Mouse (Mus musculus) CH12.LX (cell line): ENCODE data around the gene Elob. TPM values are rescaled to one million over a fixed set of nuclear protein-coding genes. Genes with fewer than 3 reads are reported as not detected.

Experiments used
- DNase-seq: peaks from one replicate; pipeline ENCODE4 v3.0.0-alpha.2; 2013; ENCODE audit errors: extremely low read depth
- H3K27ac ChIP-seq: 2 replicates; pipeline ENCODE4 v1.5.1; 2012; ENCODE audit warnings: low read depth, mild to moderate bottlenecking, control low read depth, moderate library complexity; ENCODE audit not compliant: insufficient read depth
- H3K27me3 ChIP-seq: replicated peaks from 2 replicates; pipeline ENCODE3; 2012; ENCODE audit warnings: inconsistent platforms
- H3K36me3 ChIP-seq, 2 experiments: replicated peaks in 1 of 2; 2 replicates each; pipeline versions ENCODE3 to v1.6.1; 2012; ENCODE audit warnings: inconsistent platforms in 1 of 2, low read length in 1 of 2, mild to moderate bottlenecking in 1 of 2, mixed read lengths in 1 of 2, moderate library complexity in 1 of 2; ENCODE audit not compliant: control insufficient read depth in 1 of 2, insufficient read depth in 1 of 2
- H3K4me1 ChIP-seq, 2 experiments: 2 replicates each; pipeline ENCODE4 v1.6.1; 2012; ENCODE audit warnings: inconsistent platforms in 1 of 2, moderate library complexity in 1 of 2; ENCODE audit not compliant: insufficient read depth in 2 of 2, control insufficient read depth in 1 of 2
- H3K4me2 ChIP-seq: 2 replicates; pipeline ENCODE4 v1.6.1; 2012; ENCODE audit warnings: low read depth, mild to moderate bottlenecking, control low read depth; ENCODE audit not compliant: poor library complexity, insufficient read depth, severe bottlenecking
- H3K4me3 ChIP-seq, 3 experiments: fragments of 150-350 bp in 1 of 3; sonication (generic) in 1 of 3; replicated peaks in 1 of 3; 2 replicates each; pipeline versions ENCODE3 to v1.5.1; 2011 to 2012; ENCODE audit warnings: low read depth in 2 of 3, low read length in 2 of 3, mild to moderate bottlenecking in 2 of 3, moderate library complexity in 2 of 3, control low read depth in 1 of 3, improper control_type of control experiment in 1 of 3, inconsistent platforms in 1 of 3, mixed read lengths in 1 of 3; ENCODE audit not compliant: poor library complexity in 1 of 3
- H3K79me2 ChIP-seq: replicated peaks from 2 replicates; pipeline ENCODE4 v1.6.1; 2012; ENCODE audit warnings: mild to moderate bottlenecking, moderate library complexity; ENCODE audit not compliant: control insufficient read depth, poor library complexity, insufficient read depth, severe bottlenecking; ENCODE audit errors: extremely low read depth
- H3K9ac ChIP-seq: 2 replicates; pipeline ENCODE4 v1.6.1; 2012; ENCODE audit warnings: low read depth, mild to moderate bottlenecking, control low read depth, moderate library complexity; ENCODE audit not compliant: insufficient read depth
- H3K9me3 ChIP-seq: replicated peaks from 2 replicates; pipeline ENCODE3; 2012; ENCODE audit warnings: low read length, inconsistent platforms, mixed read lengths
- BHLHE40 ChIP-seq: IDR thresholded peaks from 2 replicates; pipeline ENCODE4 v1.6.1; 2011; ENCODE audit warnings: mild to moderate bottlenecking, low read depth, low read length, improper control_type of control experiment
- CHD1 ChIP-seq: IDR thresholded peaks from 2 replicates; pipeline ENCODE4 v1.6.1; 2012; ENCODE audit warnings: low read depth, low read length, improper control_type of control experiment, inconsistent platforms
- CHD2 ChIP-seq: IDR thresholded peaks from 2 replicates; pipeline ENCODE4 v1.6.1; 2011; ENCODE audit warnings: low read length, improper control_type of control experiment
- CTCF ChIP-seq, 2 experiments: IDR thresholded peaks in 1 of 2; conservative IDR thresholded peaks in 1 of 2; 2 replicates each; pipeline ENCODE4 v1.5.1; 2011 to 2012; ENCODE audit warnings: low read depth in 2 of 2, low read length in 2 of 2, improper control_type of control experiment in 1 of 2, inconsistent platforms in 1 of 2, mild to moderate bottlenecking in 1 of 2, moderate library complexity in 1 of 2
- E2F4 ChIP-seq: IDR thresholded peaks from 2 replicates; pipeline ENCODE4 v1.6.1; 2011; ENCODE audit warnings: low read depth, low read length, improper control_type of control experiment; ENCODE audit not compliant: insufficient replicate concordance
- ELF1 ChIP-seq: IDR thresholded peaks from 2 replicates; pipeline ENCODE4 v1.6.1; 2014; ENCODE audit warnings: low read depth, mild to moderate bottlenecking, inconsistent platforms, low read length, improper control_type of control experiment
- EP300 ChIP-seq: IDR thresholded peaks from 2 replicates; pipeline ENCODE4 v1.6.1; 2011; ENCODE audit warnings: low read length, improper control_type of control experiment
- GABPA ChIP-seq: IDR thresholded peaks from 2 replicates; pipeline ENCODE4 v1.6.1; 2012; ENCODE audit warnings: low read depth, low read length, improper control_type of control experiment, inconsistent platforms; ENCODE audit not compliant: insufficient replicate concordance
- IRF4 ChIP-seq: IDR thresholded peaks from 2 replicates; pipeline ENCODE4 v1.6.1; 2014; ENCODE audit warnings: low read depth, mild to moderate bottlenecking, inconsistent platforms, low read length, improper control_type of control experiment
- JUN ChIP-seq: IDR thresholded peaks from 2 replicates; pipeline ENCODE4 v1.6.1; 2011; ENCODE audit warnings: low read depth, mild to moderate bottlenecking, low read length, improper control_type of control experiment, moderate library complexity; ENCODE audit not compliant: insufficient read depth
- JUND ChIP-seq: conservative IDR thresholded peaks from 2 replicates; pipeline ENCODE4 v1.6.1; 2011; ENCODE audit warnings: low read depth, low read length, improper control_type of control experiment
- MAFK ChIP-seq: IDR thresholded peaks from 2 replicates; pipeline ENCODE4 v1.6.1; 2011; ENCODE audit warnings: low read length, improper control_type of control experiment; ENCODE audit not compliant: insufficient replicate concordance
- MEF2A ChIP-seq: IDR thresholded peaks from 2 replicates; pipeline ENCODE4 v1.6.1; 2014; ENCODE audit warnings: low read depth, mild to moderate bottlenecking, inconsistent platforms, low read length, improper control_type of control experiment, borderline replicate concordance
- MXI1 ChIP-seq: IDR thresholded peaks from 2 replicates; pipeline ENCODE4 v1.6.1; 2011; ENCODE audit warnings: mild to moderate bottlenecking, low read depth, low read length, improper control_type of control experiment
- MYC ChIP-seq: IDR thresholded peaks from 2 replicates; pipeline ENCODE4 v1.6.1; 2011; ENCODE audit warnings: low read depth, mild to moderate bottlenecking, improper control_type of control experiment, low read length
- NRF1 ChIP-seq: IDR thresholded peaks from 2 replicates; pipeline ENCODE4 v1.6.1; 2014; ENCODE audit warnings: low read depth, mild to moderate bottlenecking, inconsistent platforms, low read length, improper control_type of control experiment, moderate library complexity
- POLR2A ChIP-seq: IDR thresholded peaks from 2 replicates; pipeline ENCODE4 v1.6.1; 2011; ENCODE audit warnings: low read depth, mild to moderate bottlenecking, improper control_type of control experiment, low read length
- RAD21 ChIP-seq: IDR thresholded peaks from 2 replicates; pipeline ENCODE4 v1.6.1; 2011; ENCODE audit warnings: low read depth, mild to moderate bottlenecking, low read length, improper control_type of control experiment, moderate library complexity
- SIN3A ChIP-seq: IDR thresholded peaks from 2 replicates; pipeline ENCODE4 v1.6.1; 2012; ENCODE audit warnings: low read length, improper control_type of control experiment, inconsistent platforms
- SMC3 ChIP-seq: IDR thresholded peaks from 2 replicates; pipeline ENCODE4 v1.6.1; 2011; ENCODE audit warnings: low read depth, low read length, improper control_type of control experiment
- TBP ChIP-seq: conservative IDR thresholded peaks from 2 replicates; pipeline ENCODE4 v1.6.1; 2011; ENCODE audit warnings: low read depth, low read length, improper control_type of control experiment
- UBTF ChIP-seq: IDR thresholded peaks from 2 replicates; pipeline ENCODE4 v1.6.1; 2012; ENCODE audit warnings: low read depth, mild to moderate bottlenecking, inconsistent platforms, low read length, improper control_type of control experiment, moderate library complexity
- USF1 ChIP-seq: IDR thresholded peaks from 2 replicates; pipeline ENCODE4 v1.6.1; 2014; ENCODE audit warnings: low read depth, mild to moderate bottlenecking, inconsistent platforms, low read length, improper control_type of control experiment
- USF2 ChIP-seq: conservative IDR thresholded peaks from 2 replicates; pipeline ENCODE4 v1.6.1; 2011; ENCODE audit warnings: low read depth, low read length, improper control_type of control experiment
- ZC3H11A ChIP-seq: IDR thresholded peaks from 2 replicates; pipeline ENCODE4 v1.6.1; 2012; ENCODE audit warnings: low read depth, mild to moderate bottlenecking, inconsistent platforms, low read length, improper control_type of control experiment
- ZMIZ1 ChIP-seq: IDR thresholded peaks from 2 replicates; pipeline ENCODE4 v1.6.1; 2012; ENCODE audit warnings: low read depth, mild to moderate bottlenecking, inconsistent platforms, low read length, improper control_type of control experiment
- ZNF384 ChIP-seq: IDR thresholded peaks from 2 replicates; pipeline ENCODE4 v1.6.1; 2012; ENCODE audit warnings: low read depth, low read length, improper control_type of control experiment, inconsistent platforms
- dilution Hi-C: fragments of 300-500 bp; cut with MboI; formaldehyde crosslinking; loops from 2 replicates; pipeline ENCODE4 v1.14.3; 2020; ENCODE audit warnings: low sequenced_read_pairs; ENCODE audit not compliant: extremely low pct_unique_long_range_greater_than_20kb, extremely low pct_ligation_motif_present
- in situ Hi-C: fragments of 300-500 bp; cut with MboI; formaldehyde crosslinking; loops from 3 replicates; pipeline ENCODE4 v1.14.3; 2019; ENCODE audit warnings: low sequenced_read_pairs, low pct_ligation_motif_present, low pct_unique_long_range_greater_than_20kb, mixed read lengths
- polyA plus RNA-seq: library from polyadenylated mRNA; unstranded; fragments of >175 nt; gene quantifications from 2 replicates; pipeline ENCODE4 v1.2.1, GENCODE M21; 2012; ENCODE audit warnings: low read depth; ENCODE audit not compliant: insufficient read length
- total RNA-seq, 2 experiments: library from RNA; depleted of rRNA; stranded (reverse); fragments of 300-350 nt in 1 of 2; fragments of >200 nt in 1 of 2; gene quantifications; 2 replicates each; pipeline ENCODE4 v1.2.3; 2012 to 2014

The Elob gene
- total and polyA plus RNA-seq, 3 experiments, result 306 to 534 (median 386) TPM

DNA sequence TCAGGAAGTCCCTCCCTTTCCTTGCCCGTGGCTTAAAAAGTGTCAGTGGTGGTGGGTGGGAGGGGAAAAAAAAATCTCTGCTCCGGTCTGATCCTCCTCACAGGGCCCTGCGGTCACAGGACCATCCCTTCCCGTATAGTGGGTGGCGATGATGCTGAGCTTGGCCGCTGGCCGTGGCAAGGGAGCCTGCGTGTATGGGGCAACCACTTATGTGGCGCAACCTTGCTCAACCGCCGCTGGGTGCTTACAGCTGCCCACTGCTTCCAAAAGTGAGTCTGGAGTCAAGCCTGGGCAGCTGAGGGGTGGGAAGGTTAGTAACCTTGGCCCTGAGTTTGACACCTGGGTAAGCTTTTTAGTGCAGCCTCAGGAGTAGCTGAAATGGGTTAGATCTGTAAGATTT lies 39.6 kb upstream of the Elob start:
- Histone ChIP-seq H3K4me1 (no peaks in the 10 kb centered on the region), H3K4me2 (no peak overlapping the region), H3K9ac (no peak overlapping the region), H3K9me3 (peaks cover 13% of the 10 kb centered on the region), H3K27ac (no peak overlapping the region), H3K36me3 (no peaks in the 10 kb centered on the region), H3K4me3 (no peak overlapping the region), H3K79me2 (no peaks in the 10 kb centered on the region), H3K27me3 (peaks cover 23% of the 10 kb centered on the region)
- TF ChIP-seq NRF1, result no peak
- no peak for TF ChIP-seq RAD21
- TF ChIP-seq MAFK, result no peak
- no peak for TF ChIP-seq GABPA
- TF ChIP-seq EP300, result no peak
- TF ChIP-seq ZC3H11A, result no peak
- no peak for TF ChIP-seq UBTF
- TF ChIP-seq SIN3A, result no peak
- TF ChIP-seq JUN, result no peak
- no peak for TF ChIP-seq JUND
- TF ChIP-seq IRF4, result no peak
- no peak for TF ChIP-seq ELF1
- TF ChIP-seq E2F4, result no peak
- TF ChIP-seq MXI1, result no peak
- no peak for TF ChIP-seq TBP
- TF ChIP-seq CHD1, result no peak
- TF ChIP-seq CHD2, result no peak
- no peak for TF ChIP-seq MYC
- TF ChIP-seq MEF2A, result no peak
- dilution Hi-C loops, result no loop called here
- no peak for DNase-seq
- in situ Hi-C loops, result loop anchor here (10.0 kb wide), 1 partner anchor 96 kb away; no protein-coding TSS in a partner anchor

DNA sequence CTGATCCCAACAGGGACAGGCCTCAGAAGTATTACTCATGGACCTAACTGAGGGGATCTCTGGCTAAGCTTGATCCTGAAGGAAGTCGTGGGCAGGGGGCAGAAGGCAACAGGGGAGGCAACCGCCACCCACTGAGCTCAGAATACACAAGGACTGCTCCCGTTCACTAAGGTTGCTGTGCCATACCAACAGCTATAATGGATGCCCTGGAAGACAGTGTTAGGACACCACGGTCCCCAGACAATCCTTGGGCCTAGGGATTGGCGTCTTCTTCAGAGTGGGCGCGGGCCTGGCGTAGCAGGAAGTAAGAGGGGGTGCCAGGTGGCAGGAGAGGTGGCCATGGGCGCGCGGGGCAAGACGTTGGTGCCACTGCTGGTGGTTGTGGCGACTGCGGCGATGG lies 38.8 kb upstream of the Elob start, which contains the start of gene Prss21:
Prss21 (plus strand) TSS at position 301 of the 400 bp plus-strand sequence.
- in situ Hi-C loops, result loop anchor here (10.0 kb wide), 1 partner anchor 97 kb away; no protein-coding TSS in a partner anchor
- Histone ChIP-seq H3K9me3 (peaks cover 13% of the 10 kb centered on the region), H3K4me1 (no peaks in the 10 kb centered on the region), H3K36me3 (no peaks in the 10 kb centered on the region), H3K27ac (no peak within 1 kb of the TSS), H3K4me2 (no peak within 1 kb of the TSS), H3K79me2 (no peaks in the 10 kb centered on the region), H3K4me3 (no peak within 1 kb of the TSS), H3K9ac (no peak within 1 kb of the TSS), H3K27me3 (peaks cover 22% of the 10 kb centered on the region)
- no peak for TF ChIP-seq ELF1
- TF ChIP-seq USF2, result no peak
- TF ChIP-seq TBP, result no peak
- no peak for TF ChIP-seq POLR2A
- TF ChIP-seq ZMIZ1, result no peak
- no peak for TF ChIP-seq JUND
- TF ChIP-seq MEF2A, result no peak
- no peak for TF ChIP-seq CTCF (conservative IDR thresholded peaks at IDR 0.05 in 1 of 2, IDR thresholded peaks at IDR 0.05 in 1 of 2; ENCODE audit: low read depth in 2 of 2, low read length in 2 of 2)
- no peak for TF ChIP-seq USF1
- TF ChIP-seq EP300, result no peak
- no peak for TF ChIP-seq SMC3
- no peak for TF ChIP-seq ZNF384
- no peak for TF ChIP-seq BHLHE40
- DNase-seq, result no peak
- dilution Hi-C loops, result no loop called here
